Mouse (Mus musculus) G1E (cell line): ENCODE data around the gene Fpgs.

Source experiments
- CTCF ChIP-seq: IDR thresholded peaks from 2 replicates; pipeline ENCODE4 v1.5.1; 2012; ENCODE audit warnings: low read depth, low read length, inconsistent platforms, mixed read lengths
- GATA1 ChIP-seq: IDR thresholded peaks from 2 replicates; pipeline ENCODE4 v1.6.1; 2012; ENCODE audit warnings: borderline replicate concordance, low read length, inconsistent platforms, mixed read lengths
- POLR2AphosphoS5 ChIP-seq: IDR thresholded peaks from 2 replicates; pipeline ENCODE4 v1.6.1; 2012; ENCODE audit warnings: low read depth, low read length, inconsistent platforms; ENCODE audit not compliant: insufficient replicate concordance
- TAL1 ChIP-seq: conservative IDR thresholded peaks from 2 replicates; pipeline ENCODE4 v1.6.1; 2012; ENCODE audit warnings: low read depth, low read length, inconsistent platforms, mixed read lengths

- TF ChIP-seq CTCF, result no peak
- no peak for TF ChIP-seq GATA1
- TF ChIP-seq TAL1, result no peak
- no peak for TF ChIP-seq POLR2AphosphoS5
These were observed 11.4 kb downstream of the Fpgs start for GRCm38 (mm10) chr2:32692496-32692895.
